Mouse (Mus musculus) cerebellum, adult 2 months (tissue): ENCODE data around the gene Fam160b1. TPM values are rescaled to one million over a fixed set of nuclear protein-coding genes. Genes with fewer than 3 reads are reported as not detected.

Experiments used
- DNase-seq, 2 experiments: peaks; one replicate each; pipeline ENCODE4 v3.0.0; 2021
- H3K27ac ChIP-seq: fragments of 200-500 bp; 2 replicates; pipeline ENCODE4 v1.5.1; 2012; ENCODE audit warnings: low read length, control low read depth, inconsistent platforms; ENCODE audit not compliant: insufficient read depth
- H3K27me3 ChIP-seq: fragments of 200-500 bp; 2 replicates; pipeline ENCODE4 v1.6.1; 2012; ENCODE audit warnings: inconsistent platforms, mild to moderate bottlenecking, low read length, moderate library complexity; ENCODE audit not compliant: control insufficient read depth, insufficient read depth
- H3K4me1 ChIP-seq: fragments of 200-500 bp; 2 replicates; pipeline ENCODE4 v1.6.1; 2011; ENCODE audit warnings: low read length; ENCODE audit not compliant: control insufficient read depth, insufficient read depth
- H3K4me3 ChIP-seq: fragments of 200-500 bp; replicated peaks from 2 replicates; pipeline ENCODE3; 2011; ENCODE audit warnings: mild to moderate bottlenecking, low read depth, low read length, control low read depth; ENCODE audit not compliant: insufficient read depth
- CTCF ChIP-seq: fragments of 200-500 bp; IDR thresholded peaks from 2 replicates; pipeline ENCODE4 v1.5.1; 2011; ENCODE audit warnings: low read depth, mild to moderate bottlenecking, control low read depth, low read length, moderate library complexity, borderline replicate concordance; ENCODE audit not compliant: insufficient read depth
- POLR2A ChIP-seq: fragments of 200-500 bp; IDR thresholded peaks from 2 replicates; pipeline ENCODE4 v1.6.1; 2011; ENCODE audit warnings: low read length, control low read depth, borderline replicate concordance; ENCODE audit not compliant: insufficient read depth
- WGBS: fragments of 180-500 bp; shearing (Covaris S2); methylation state at CpG from one replicate; pipeline ENCODE4 v1.1.7; 2018; 5-methylcytosine and 5-hydroxymethylcytosine counted together
- polyA plus RNA-seq: library from polyadenylated mRNA; depleted of rRNA; stranded (reverse); fragments of >200 nt; gene quantifications from 2 replicates; pipeline ENCODE4 v1.2.3, GENCODE M21; 2012

Fam160b1 gene
- polyA plus RNA-seq, 1 experiment = 20.5 TPM

GRCm38 (mm10) chr19:57417800-57418580 is 57.5 kb downstream of the Fam160b1 start:
- Histone ChIP-seq H3K4me3 (no peak overlapping the region), H3K4me1 (no peaks in the 10 kb centered on the region), H3K27me3 (no peaks in the 10 kb centered on the region; the same call in 1 of the 2 replicates), H3K27ac (no peak overlapping the region)
- DNase-seq = no peak
- no peak for TF ChIP-seq POLR2A
- TF ChIP-seq CTCF = no peak
- 31% methylated on average over 17 of the region's 17 CpGs for WGBS

- peaks cover 4% of the 10 kb centered on the region for H3K4me1 ChIP-seq
- TF ChIP-seq CTCF = no peak
- TF ChIP-seq POLR2A = no peak
Observed at GRCm38 (mm10) chr19:57423402-57423801, 62.9 kb downstream of the Fam160b1 start.

DNA sequence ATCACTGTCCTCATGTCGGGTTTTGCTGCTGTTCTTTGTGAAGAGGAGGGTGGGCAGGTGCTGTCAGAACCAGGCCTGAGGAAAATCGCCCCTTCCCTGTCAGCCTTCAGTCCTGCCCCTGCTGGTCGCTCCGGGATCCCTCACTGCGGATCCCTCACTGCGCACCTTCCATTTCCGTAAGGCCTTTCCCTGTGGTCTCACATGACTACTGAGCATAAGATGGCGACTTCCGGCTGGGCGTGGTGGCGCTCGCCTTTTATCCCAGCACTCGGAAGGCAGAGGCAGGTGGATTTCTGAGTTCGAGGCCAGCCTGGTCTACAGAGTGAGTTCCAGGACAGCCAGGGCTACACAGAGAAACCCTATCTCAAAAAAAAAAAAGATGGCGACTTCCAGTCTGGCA is 64.8 kb downstream of the Fam160b1 start:
- Histone ChIP-seq H3K27me3 (no peaks in the 10 kb centered on the region), H3K4me3 (no peak overlapping the region), H3K27ac (no peak overlapping the region), H3K4me1 (peaks cover 4% of the 10 kb centered on the region)
- no peak for DNase-seq
- 94% methylated on average over 15 of the region's 15 CpGs for whole genome bisulfite sequencing
- no peak for TF ChIP-seq CTCF
- no peak for TF ChIP-seq POLR2A

More at GRCm38 (mm10) chr19:57423402-57423801, 62.9 kb downstream of the Fam160b1 start:
- Histone ChIP-seq H3K4me3 (no peak overlapping the region), H3K27me3 (no peaks in the 10 kb centered on the region; the same call in 1 of the 2 replicates), H3K27ac (no peak overlapping the region)
- WGBS = 63% methylated on average over 3 of the region's 3 CpGs
- no peak for DNase-seq

DNA sequence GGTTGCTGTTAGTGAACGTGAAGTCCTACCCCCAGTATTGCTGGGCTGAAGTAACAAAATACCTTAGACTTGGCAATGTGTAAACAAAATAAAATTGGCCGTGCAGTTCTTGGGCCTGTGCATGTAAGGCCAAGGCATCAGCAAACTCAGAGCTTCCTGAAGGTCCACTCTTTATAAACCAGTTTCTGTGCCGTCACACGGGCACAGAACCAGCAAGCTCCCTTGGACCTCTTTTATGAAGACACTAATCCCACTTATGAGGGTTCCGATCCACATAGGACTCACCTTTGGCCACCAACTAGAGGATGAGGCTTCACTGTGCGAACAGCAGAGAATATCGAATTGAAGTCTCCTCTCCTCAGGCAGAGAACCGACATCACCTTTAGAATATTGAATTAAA is 66.4 kb downstream of the Fam160b1 start:
- Histone ChIP-seq H3K27me3 (no peaks in the 10 kb centered on the region), H3K4me3 (no peak overlapping the region), H3K4me1 (peaks cover 4% of the 10 kb centered on the region), H3K27ac (no peak overlapping the region)
- 96% methylated on average over 8 of the region's 8 CpGs for WGBS
- TF ChIP-seq POLR2A = no peak
- no peak for TF ChIP-seq CTCF
- DNase-seq = no peak

DNA sequence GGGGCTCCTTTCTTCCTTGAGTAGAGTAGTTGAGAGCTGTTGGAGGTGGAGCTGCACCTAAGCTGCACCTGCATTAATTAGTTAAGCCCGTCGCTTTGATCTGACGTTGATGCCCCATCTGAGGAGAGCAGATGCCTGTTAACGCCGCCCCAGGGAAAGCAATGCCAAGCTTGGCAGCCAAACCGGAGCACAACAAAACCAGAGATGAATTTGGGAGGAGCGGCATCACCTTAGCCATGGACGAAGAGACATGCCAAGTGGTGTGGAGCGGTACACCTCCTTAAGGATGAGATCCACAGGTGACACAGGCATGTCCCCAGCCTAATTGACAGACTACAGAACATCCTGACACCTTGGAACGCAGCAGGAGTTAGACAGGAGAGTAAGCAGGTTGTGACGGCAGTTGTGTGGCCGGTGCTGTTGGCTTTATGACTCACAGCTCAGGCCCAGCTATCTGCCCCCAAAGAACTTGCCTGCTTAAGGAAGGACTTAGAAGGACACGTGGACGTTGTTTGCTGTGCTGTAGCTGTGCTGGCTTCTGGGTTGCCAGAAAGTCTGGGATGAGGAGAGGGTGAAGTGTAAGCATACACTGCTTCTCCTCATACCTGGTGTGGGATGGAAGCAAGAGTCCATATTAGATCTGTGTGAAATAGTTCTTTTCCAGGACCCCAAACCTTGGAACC is 67.4 kb downstream of the Fam160b1 start:
- 29% methylated on average over 14 of the region's 14 CpGs for WGBS
- Histone ChIP-seq H3K27ac (no peak overlapping the region), H3K4me3 (no peak overlapping the region), H3K27me3 (no peaks in the 10 kb centered on the region; the same call in 1 of the 2 replicates), H3K4me1 (peaks cover 4% of the 10 kb centered on the region)
- DNase-seq = no peak
- no peak for TF ChIP-seq CTCF
- no peak for TF ChIP-seq POLR2A

GRCm38 (mm10) chr19:57428641-57429040 is 68.2 kb downstream of the Fam160b1 start:
- H3K4me1 ChIP-seq = peaks cover 4% of the 10 kb centered on the region
- TF ChIP-seq POLR2A (no peak), CTCF (no peak)
- DNase-seq = no peak
- H3K4me3 ChIP-seq = no peak overlapping the region
- H3K27ac ChIP-seq = no peak overlapping the region
- no peaks in the 10 kb centered on the region; the same call in 1 of the 2 replicates for H3K27me3 ChIP-seq
- WGBS = 56% methylated on average over 3 of the region's 3 CpGs

- H3K4me1 ChIP-seq = peaks cover 4% of the 10 kb centered on the region
- DNase-seq = no peak
- WGBS = 89% methylated on average over 6 of the region's 6 CpGs
- no peak overlapping the region for H3K4me3 ChIP-seq
- H3K27me3 ChIP-seq = no peaks in the 10 kb centered on the region; the same call in 1 of the 2 replicates
- no peak overlapping the region for H3K27ac ChIP-seq
- TF ChIP-seq CTCF (no peak), POLR2A (no peak)
Observed at GRCm38 (mm10) chr19:57429926-57430325, 69.4 kb downstream of the Fam160b1 start.
